Mouse (Mus musculus) brain, adult 10 weeks (tissue): ENCODE data around the gene Acot1. TPM values are rescaled to one million over a fixed set of nuclear protein-coding genes. Genes with fewer than 3 reads are reported as not detected.

Experiments
- polyA plus RNA-seq: library from polyadenylated mRNA; stranded (reverse); fragments of 350-450 nt; fragmentation: Illumina TruSeq; extraction: RNeasy Lipid Tissue Mini Kit (QIAGEN cat#74804); gene quantifications from one replicate; pipeline ENCODE4 v1.2.3, GENCODE M21; 2015; ENCODE audit warnings: low read depth, low replicate concordance

Acot1 gene
- 35.0 TPM for polyA plus RNA-seq

GRCm38 (mm10) chr12:84009171-84009965 is at the start of gene Acot1:
Gene Acot1, plus strand, starts transcription at chr12:84009490.

GRCm38 (mm10) chr12:83984752-83985151 is 24.5 kb upstream of the Acot1 start, which contains the start of gene Heatr4:
Gene Heatr4, minus strand, starts transcription at chr12:83984852.

GRCm38 (mm10) chr12:83987583-83988441 is 21.5 kb upstream of the Acot1 start, which contains the start of gene Acot2:
Gene Acot2, plus strand, starts transcription at chr12:83987861.

GRCm38 (mm10) chr12:84038241-84038640 is 29.0 kb downstream of the Acot1 start, which contains the start of gene Acot4:
Gene Acot4, plus strand, starts transcription at chr12:84038379.

GRCm38 (mm10) chr12:84038691-84039111 is 29.4 kb downstream of the Acot1 start, which contains the start of gene Gm49366:
Gene Gm49366, plus strand, starts transcription at chr12:84038935.

GRCm38 (mm10) chr12:84051937-84052474 is 42.7 kb downstream of the Acot1 start, which contains the start of gene Acot3:
Gene Acot3, plus strand, starts transcription at chr12:84052144.

Other genes with a start within 250 kb of the Acot1 start
- gene Papln, start 245.9 kb upstream of the Acot1 start, polyA plus RNA-seq: 2.4 TPM
- 42.0 TPM for gene Numb, start 87.6 kb upstream of the Acot1 start, polyA plus RNA-seq
- gene Riox1, start 58.9 kb upstream of the Acot1 start, polyA plus RNA-seq: 10.2 TPM
- not detected for gene Heatr4, start 24.6 kb upstream of the Acot1 start, polyA plus RNA-seq
- 5.5 TPM for gene Acot2, start 21.6 kb upstream of the Acot1 start, polyA plus RNA-seq
- 1.4 TPM for gene Acot4, start 28.9 kb downstream of the Acot1 start, polyA plus RNA-seq
- gene Gm49366, start 29.4 kb downstream of the Acot1 start, polyA plus RNA-seq: not detected
- 1.8 TPM for gene Acot3, start 42.7 kb downstream of the Acot1 start, polyA plus RNA-seq
- 3.6 TPM for gene Acot5, start 59.8 kb downstream of the Acot1 start, polyA plus RNA-seq
- 5.0 TPM for gene Acot6, start 91.2 kb downstream of the Acot1 start, polyA plus RNA-seq
- gene Dnal1, start 104.9 kb downstream of the Acot1 start, polyA plus RNA-seq: 63.1 TPM
- 3.8 TPM for gene Pnma1, start 139.0 kb downstream of the Acot1 start, polyA plus RNA-seq
- gene Elmsan1, start 209.4 kb downstream of the Acot1 start, polyA plus RNA-seq: 6.4 TPM